Mouse (Mus musculus): ENCODE results near the gene Commd2.

GRCm38 (mm10) chr3:57604618-57605015, 46.9 kb downstream of the Commd2 start:
- no peak for TF ChIP-seq POLR2A (IDR thresholded peaks at IDR 0.05; ENCODE audit: control insufficient read depth, low read depth, low read length)
- no peak for TF ChIP-seq CTCF (IDR thresholded peaks at IDR 0.05; ENCODE audit: control insufficient read depth, insufficient read depth, insufficient replicate concordance, low read depth, low read length)

Measured in testis, adult 2 months (tissue).